Mouse (Mus musculus) limb, embryonic 14.5 days (tissue): ENCODE data around the gene Hip1r. TPM values are rescaled to one million over a fixed set of nuclear protein-coding genes. Genes with fewer than 3 reads are reported as not detected.

ENCODE experiments used
- ATAC-seq: fragments of 200-750 bp; cut with Nextera tagmentation; 2 replicates; pipeline ENCODE4 v1.8.0; 2017; ENCODE audit warnings: low read depth, moderate number of reproducible peaks, moderate TSS enrichment; ENCODE audit not compliant: low FRiP score
- DNase-seq: peaks from one replicate; pipeline ENCODE4 v3.0.0-alpha.2; 2015; ENCODE audit warnings: low spot score
- H3K27ac ChIP-seq: fragments of 300-500 bp; sonication (generic); replicated peaks from 2 replicates; pipeline ENCODE4 v1.5.1; 2014; ENCODE audit warnings: low read depth, mild to moderate bottlenecking, low read length, moderate library complexity, mixed read lengths
- H3K27me3 ChIP-seq: fragments of 300-500 bp; sonication (generic); 2 replicates; pipeline ENCODE4 v1.6.1; 2014; ENCODE audit warnings: low read length, mixed read lengths; ENCODE audit not compliant: control insufficient read depth, insufficient read depth
- H3K36me3 ChIP-seq: fragments of 300-500 bp; sonication (generic); 2 replicates; pipeline ENCODE4 v1.6.1; 2014; ENCODE audit warnings: mild to moderate bottlenecking, low read length, moderate library complexity, mixed read lengths; ENCODE audit not compliant: control insufficient read depth, insufficient read depth
- H3K4me1 ChIP-seq: fragments of 300-500 bp; sonication (generic); 2 replicates; pipeline ENCODE4 v1.6.1; 2014; ENCODE audit warnings: antibody characterized with exemption, low read length, mixed read lengths; ENCODE audit not compliant: control insufficient read depth, insufficient read depth
- H3K4me2 ChIP-seq: fragments of 300-500 bp; sonication (generic); replicated peaks from 2 replicates; pipeline ENCODE4 v1.6.1; 2014; ENCODE audit warnings: low read depth, mild to moderate bottlenecking, low read length, moderate library complexity; ENCODE audit not compliant: severe bottlenecking
- H3K4me3 ChIP-seq: fragments of 300-500 bp; sonication (generic); replicated peaks from 2 replicates; pipeline ENCODE4 v1.5.1; 2014; ENCODE audit warnings: low read length
- H3K9ac ChIP-seq: fragments of 300-500 bp; sonication (generic); 2 replicates; pipeline ENCODE4 v1.6.1; 2014; ENCODE audit warnings: mild to moderate bottlenecking, low read depth, low read length, moderate library complexity; ENCODE audit not compliant: severe bottlenecking
- H3K9me3 ChIP-seq: fragments of 300-500 bp; sonication (generic); 2 replicates; pipeline ENCODE4 v1.6.1; 2016; ENCODE audit warnings: low read length; ENCODE audit not compliant: control insufficient read depth
- POLR2A ChIP-seq: fragments of 200-500 bp; IDR thresholded peaks from 2 replicates; pipeline ENCODE4 v1.8.0; 2012; ENCODE audit warnings: inconsistent platforms, mild to moderate bottlenecking, moderate library complexity, borderline replicate concordance; ENCODE audit not compliant: insufficient read depth, insufficient read length; ENCODE audit errors: extremely low read depth
- WGBS: fragments of 180-500 bp; shearing (Covaris S2); extraction: QIAGEN DNeasy Blood & Tissue Kit; methylation state at CpG from one replicate; pipeline ENCODE4 v1.1.7; 2014; 5-methylcytosine and 5-hydroxymethylcytosine counted together
- polyA plus RNA-seq, 2 experiments: library from polyadenylated mRNA; depleted of rRNA in 1 of 2; stranded (reverse) in 1 of 2; unstranded in 1 of 2; fragments of >200 nt; fragmentation: Nextera tagmentation in 1 of 2; extraction: Ambion mirVana in 1 of 2; gene quantifications; 2 replicates each; pipeline versions ENCODE4 v1.2.1 to v1.2.3; 2012 to 2014

Hip1r gene
- polyA plus RNA-seq, 2 experiments: 9.9 to 10.6 TPM

DNA sequence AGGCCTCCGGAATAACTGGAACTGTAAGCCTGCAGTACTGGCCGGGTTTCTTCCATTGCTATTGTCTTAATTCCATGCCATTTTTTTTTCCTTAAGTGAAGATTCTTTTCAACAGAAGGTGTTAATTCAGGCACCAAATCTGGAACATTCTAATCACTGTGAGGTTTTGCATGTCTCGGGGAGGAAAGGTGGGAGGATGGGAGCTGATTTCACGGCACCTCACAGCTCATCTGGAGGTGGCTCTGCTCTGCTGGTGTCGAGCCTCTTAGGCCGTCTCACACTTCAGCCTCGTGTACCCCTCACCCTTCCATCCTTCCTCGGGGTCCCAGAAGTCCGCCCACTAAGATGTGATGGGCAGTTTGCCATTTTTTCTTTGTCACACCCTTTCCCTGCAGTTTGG lies 67.7 kb downstream of the Hip1r start:
- Histone ChIP-seq H3K36me3 (no peaks in the 10 kb centered on the region), H3K27me3 (no peaks in the 10 kb centered on the region), H3K9ac (no peak overlapping the region), H3K27ac (no peak overlapping the region), H3K9me3 (no peaks in the 10 kb centered on the region), H3K4me3 (no peak overlapping the region), H3K4me1 (no peaks in the 10 kb centered on the region), H3K4me2 (no peak overlapping the region)
- ATAC-seq: no peak
- no peak for DNase-seq
- TF ChIP-seq POLR2A: no peak
- 71% methylated on average over 9 of the region's 9 CpGs for WGBS

DNA sequence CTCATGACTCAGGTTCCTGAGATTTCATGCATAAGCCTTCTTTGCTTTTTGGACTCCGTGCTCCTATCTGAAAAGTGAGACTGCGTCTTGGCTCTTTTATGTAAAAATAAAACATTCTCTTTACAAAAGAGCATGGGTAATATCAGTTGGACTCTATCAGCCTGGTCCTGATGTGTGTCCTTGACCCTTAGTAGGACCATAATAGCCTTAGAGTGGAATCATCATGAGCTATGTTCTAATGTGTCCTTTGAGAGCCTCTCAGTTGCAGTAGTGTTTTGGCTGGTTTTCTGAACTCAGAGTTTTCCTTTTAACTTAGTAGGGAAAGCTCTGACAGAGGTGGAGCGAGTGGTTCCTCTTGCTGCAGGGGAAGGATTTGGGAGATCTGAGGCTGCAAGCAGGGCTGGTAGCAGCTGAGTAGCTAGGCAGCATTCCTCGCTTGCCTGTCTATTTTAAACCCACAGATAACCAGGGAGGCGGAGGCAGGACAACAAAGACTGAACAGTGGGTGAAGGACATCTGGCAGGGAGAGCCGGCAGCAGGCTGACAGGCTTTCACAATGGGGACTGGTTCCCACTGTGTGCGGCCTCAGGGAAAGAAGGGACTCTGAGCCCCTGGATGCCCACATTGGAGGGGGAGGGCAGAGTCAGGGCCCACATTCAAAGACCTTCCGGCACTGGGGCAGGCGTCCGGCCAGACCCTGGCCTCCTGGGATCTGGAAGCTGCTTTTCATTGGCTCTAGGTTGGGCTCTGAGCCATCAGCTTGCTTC lies 70.0 kb downstream of the Hip1r start:
- DNase-seq: peak; percentile 28
- Histone ChIP-seq H3K36me3 (no peaks in the 10 kb centered on the region), H3K4me3 (no peak overlapping the region), H3K9me3 (no peaks in the 10 kb centered on the region), H3K27ac (no peak overlapping the region; the same call in 1 of the 2 replicates), H3K9ac (no peak overlapping the region), H3K4me2 (no peak overlapping the region), H3K4me1 (no peaks in the 10 kb centered on the region), H3K27me3 (no peaks in the 10 kb centered on the region)
- WGBS: 52% methylated on average over 10 of the region's 10 CpGs
- peak; percentile 53 for ATAC-seq
- TF ChIP-seq POLR2A: no peak

DNA sequence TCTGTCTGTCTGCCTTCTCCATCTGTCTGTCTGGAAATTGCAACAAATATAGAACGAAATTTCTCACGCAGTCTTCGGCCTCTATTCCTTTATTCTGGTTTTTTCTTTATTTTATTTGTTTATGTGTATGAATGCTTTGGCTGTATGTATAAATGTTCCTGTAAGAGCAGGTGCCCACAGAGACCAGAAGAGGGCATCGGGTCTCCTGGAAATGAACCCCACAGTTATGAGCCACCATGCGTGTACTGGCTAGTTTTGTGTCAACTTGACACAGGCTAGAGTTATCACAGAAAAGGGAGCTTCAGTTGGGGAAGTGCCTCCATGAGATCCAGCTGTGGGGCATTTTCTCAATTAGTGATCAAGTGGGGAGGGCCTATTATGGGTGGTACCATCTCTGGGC lies 70.6 kb downstream of the Hip1r start:
- Histone ChIP-seq H3K27me3 (no peaks in the 10 kb centered on the region), H3K4me2 (no peak overlapping the region), H3K9ac (no peak overlapping the region), H3K4me1 (no peaks in the 10 kb centered on the region), H3K36me3 (no peaks in the 10 kb centered on the region), H3K4me3 (no peak overlapping the region), H3K9me3 (no peaks in the 10 kb centered on the region), H3K27ac (no peak overlapping the region)
- DNase-seq (no peak), ATAC-seq (no peak)
- TF ChIP-seq POLR2A: no peak
- WGBS: 90% methylated on average over 5 of the region's 5 CpGs

DNA sequence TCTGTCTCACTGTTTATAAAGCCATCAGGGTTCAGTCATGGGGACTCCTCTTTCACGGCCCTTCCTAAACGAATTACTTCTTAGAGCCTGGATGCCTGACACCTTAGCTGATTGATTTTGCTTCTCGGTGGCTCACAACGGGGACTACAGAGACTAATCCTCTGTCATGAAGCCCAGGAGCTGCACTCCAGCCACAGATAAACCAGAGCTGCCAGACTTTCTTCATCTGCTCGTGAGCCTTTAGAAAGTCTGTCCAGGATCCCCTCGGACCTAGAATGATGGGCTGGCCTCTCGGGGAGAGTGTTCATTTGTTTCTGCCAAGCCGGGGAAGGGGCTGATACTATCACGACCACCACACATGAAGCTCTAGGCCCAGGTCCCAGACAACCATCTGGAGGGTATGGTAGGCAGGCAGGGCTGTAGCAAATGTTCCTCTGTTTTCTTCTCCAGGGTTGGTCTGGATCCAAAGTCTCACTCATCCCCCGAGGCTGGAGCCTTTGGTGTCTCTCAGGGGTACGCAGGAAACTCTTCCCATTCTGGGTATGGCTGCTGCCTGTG lies 72.1 kb downstream of the Hip1r start:
- Histone ChIP-seq H3K27me3 (no peaks in the 10 kb centered on the region), H3K4me2 (no peak overlapping the region), H3K9ac (no peak overlapping the region), H3K4me1 (0 out of 2 replicates have a peak, but pooled peaks cover 4% of the 10 kb centered on the region), H3K36me3 (no peaks in the 10 kb centered on the region), H3K9me3 (no peaks in the 10 kb centered on the region), H3K27ac (no peak overlapping the region), H3K4me3 (no peak overlapping the region)
- WGBS: 34% methylated on average over 11 of the region's 11 CpGs
- TF ChIP-seq POLR2A: no peak
- no peak for DNase-seq
- ATAC-seq: no peak

DNA sequence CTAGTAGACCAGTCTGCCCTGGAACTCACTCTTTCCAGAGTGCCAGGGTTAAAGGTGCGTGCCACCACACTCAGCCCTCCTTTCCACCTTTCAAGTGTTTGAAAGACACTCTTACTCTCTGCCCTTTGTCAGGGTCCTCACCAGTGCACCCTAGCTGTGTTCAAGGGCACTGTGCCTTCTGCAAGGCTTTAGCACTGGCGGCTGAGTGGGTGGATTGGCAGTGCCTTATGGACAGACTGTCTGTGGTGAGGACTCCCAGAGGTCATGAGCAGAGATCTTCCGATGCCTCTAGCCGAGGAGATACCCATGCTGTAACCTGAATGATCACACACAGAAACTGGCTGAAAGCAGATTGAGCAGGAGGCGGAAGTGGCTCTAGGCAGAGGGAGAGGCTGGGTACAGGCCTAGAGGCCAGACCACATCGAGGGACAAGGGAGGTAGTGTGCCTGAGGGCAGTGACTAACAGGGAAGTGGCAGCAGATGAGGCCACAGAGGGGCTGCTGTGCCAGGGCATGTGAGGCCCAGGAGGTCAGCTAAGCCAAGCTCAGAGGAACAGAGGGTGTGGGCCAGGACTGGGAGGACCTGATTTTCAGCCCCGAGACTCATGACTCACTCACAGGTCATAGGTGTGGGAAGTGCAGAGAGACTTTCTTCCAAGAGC lies 73.4 kb downstream of the Hip1r start:
- DNase-seq (no peak), ATAC-seq (no peak)
- Histone ChIP-seq H3K36me3 (no peaks in the 10 kb centered on the region), H3K4me2 (no peak overlapping the region), H3K27ac (no peak overlapping the region), H3K27me3 (no peaks in the 10 kb centered on the region), H3K4me1 (0 out of 2 replicates have a peak, but pooled peaks cover 4% of the 10 kb centered on the region), H3K9me3 (no peaks in the 10 kb centered on the region), H3K9ac (no peak overlapping the region), H3K4me3 (no peak overlapping the region)
- TF ChIP-seq POLR2A: no peak
- WGBS: 82% methylated on average over 7 of the region's 7 CpGs
